Mouse (Mus musculus): ENCODE measurements around the gene Ak1. TPM values are rescaled to one million over a fixed set of nuclear protein-coding genes. Genes with fewer than 3 reads are reported as not detected.
A peak's percentile ranks its signal among the peaks of the same experiment; 100 is the strongest.

Gene Ak1
- not detected in 2 replicates for total RNA-seq (2017)

DNA sequence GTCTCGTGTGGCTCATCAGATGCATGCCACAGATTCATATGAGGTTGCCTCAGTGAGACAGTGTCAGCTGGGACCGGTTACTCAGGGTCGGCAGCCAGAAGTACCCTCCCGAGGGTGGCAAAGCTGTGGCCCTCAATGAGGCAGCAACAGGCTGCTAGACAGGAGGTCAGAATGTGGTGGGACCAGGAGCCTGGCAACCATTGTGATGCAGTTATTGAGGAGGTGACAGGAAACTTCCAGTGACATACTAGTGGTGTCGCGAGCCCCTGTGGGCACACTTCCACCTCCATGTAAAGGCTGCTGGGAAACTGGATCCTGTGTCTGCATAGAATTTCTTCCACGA is at the start of gene Ak1:
Gene Ak1 (plus strand): TSS at position 242 of the 343 bp plus-strand sequence.
- ATAC-seq (ENCODE audit: extremely low read depth, insufficient number of reproducible peaks, low FRiP score, poor library complexity, severe bottlenecking): no peak

DNA sequence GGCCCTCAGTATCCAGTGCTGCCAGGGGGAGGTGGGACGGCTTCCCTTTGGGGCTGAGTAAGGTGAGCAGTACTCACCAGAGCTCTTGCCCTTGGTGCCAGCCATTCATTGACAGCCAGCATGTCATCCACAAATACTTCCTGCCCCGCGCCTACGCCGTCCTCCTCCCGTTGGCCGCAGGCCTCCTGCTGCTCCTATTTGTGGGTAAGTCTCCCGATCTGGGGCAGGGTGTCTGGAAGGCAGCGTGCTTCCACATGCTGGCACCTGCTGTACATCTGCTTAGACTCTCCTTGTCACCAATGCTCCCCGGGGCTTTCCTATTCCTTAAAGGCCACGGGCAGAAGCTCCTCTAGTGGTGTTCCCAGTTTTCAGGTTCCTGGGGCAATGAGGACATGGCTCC is 49.4 kb upstream of the Ak1 start:
- no peak for ATAC-seq (ENCODE audit: extremely low read depth, insufficient number of reproducible peaks, low FRiP score, poor library complexity, severe bottlenecking)

DNA sequence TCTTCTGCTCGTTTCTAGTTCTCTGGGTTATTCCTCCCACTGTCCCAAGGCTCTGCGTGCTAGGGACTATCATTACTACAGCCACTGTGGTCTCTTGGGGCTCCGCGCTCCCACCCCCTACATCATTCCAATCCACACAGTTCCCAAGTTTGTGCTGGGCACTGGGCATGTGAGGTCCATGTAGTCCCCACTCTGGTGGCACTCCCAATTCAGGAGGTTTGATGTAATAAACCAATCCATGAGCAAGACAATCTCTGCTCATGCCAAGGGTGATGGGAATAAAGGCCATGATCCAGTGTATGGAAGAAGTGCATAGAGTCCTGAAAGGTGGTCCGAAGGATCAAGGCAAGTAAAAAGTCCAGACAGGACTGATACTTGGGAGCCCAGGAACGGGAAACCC is 47.1 kb upstream of the Ak1 start, which contains the start of gene Pip5kl1:
Gene Pip5kl1 (plus strand): TSS at position 301 of the 400 bp plus-strand sequence.
- no peak for ATAC-seq (ENCODE audit: extremely low read depth, insufficient number of reproducible peaks, low FRiP score, poor library complexity, severe bottlenecking)

DNA sequence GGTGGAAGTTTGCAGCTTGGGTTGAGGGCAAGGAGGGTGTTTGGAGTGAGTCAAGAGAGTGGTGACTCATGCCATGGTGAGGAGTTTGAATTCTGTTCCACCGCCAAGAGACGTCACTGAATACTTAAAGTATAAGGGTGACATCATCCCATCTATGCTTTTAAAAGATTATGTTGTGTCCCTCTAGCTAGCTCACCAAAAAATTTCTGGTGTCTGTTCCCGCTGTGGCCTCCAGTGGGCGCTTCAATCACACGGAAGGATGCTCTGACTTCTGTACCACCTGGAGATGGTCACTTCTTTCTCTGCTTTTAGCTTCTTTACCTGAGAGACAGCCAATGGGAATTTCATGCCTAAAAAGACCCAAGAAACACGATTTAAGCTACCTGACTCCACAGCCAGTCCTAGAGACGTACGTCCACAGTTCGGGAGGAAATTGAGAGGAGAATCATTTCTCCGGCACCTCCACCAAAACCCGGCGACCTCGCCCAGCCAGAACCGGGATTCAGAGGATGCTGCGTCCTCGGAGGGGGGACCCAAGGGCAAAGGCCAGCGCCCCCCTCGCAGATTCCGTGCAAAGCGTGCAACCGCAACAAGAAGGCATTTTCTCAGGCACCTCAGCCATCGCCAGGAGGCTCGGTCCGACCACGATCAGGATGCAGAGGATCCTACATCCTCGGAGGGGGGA is 46.5 kb upstream of the Ak1 start:
- ATAC-seq (ENCODE audit: extremely low read depth, insufficient number of reproducible peaks, low FRiP score, poor library complexity, severe bottlenecking): peak; percentile 29

DNA sequence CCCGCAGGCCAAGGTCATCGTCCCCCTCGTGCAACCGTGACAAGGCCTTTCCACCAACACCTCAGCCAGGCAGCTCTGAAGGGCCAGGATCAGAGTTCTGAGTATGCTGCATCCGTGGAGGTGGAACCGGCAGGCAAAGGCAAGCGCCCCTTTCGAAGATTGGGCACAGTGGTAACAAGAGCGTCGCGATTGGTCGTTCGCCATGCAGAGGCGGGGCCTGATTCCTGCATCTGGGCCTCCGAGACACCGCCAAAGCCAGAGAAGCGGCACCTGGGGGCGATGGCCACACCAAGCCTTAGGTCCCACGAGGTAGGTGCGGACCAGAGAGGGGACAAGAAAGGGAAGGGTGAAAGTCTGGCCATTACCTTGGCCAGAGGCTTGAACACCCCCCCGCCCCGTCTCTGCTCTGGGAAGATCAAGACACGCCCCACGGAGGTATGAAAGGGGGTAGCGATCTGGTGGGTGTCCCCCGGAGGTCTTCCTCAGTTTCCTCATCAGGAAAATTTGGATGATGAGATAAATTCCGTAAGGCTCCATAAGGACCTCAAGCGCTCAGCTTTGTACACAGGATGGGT is 45.9 kb upstream of the Ak1 start, which contains the start of gene 9430097D07Rik:
Gene 9430097D07Rik (minus strand): TSS at position 99 of the 575 bp plus-strand sequence.
- no peak for ATAC-seq (ENCODE audit: extremely low read depth, insufficient number of reproducible peaks, low FRiP score, poor library complexity, severe bottlenecking)

DNA sequence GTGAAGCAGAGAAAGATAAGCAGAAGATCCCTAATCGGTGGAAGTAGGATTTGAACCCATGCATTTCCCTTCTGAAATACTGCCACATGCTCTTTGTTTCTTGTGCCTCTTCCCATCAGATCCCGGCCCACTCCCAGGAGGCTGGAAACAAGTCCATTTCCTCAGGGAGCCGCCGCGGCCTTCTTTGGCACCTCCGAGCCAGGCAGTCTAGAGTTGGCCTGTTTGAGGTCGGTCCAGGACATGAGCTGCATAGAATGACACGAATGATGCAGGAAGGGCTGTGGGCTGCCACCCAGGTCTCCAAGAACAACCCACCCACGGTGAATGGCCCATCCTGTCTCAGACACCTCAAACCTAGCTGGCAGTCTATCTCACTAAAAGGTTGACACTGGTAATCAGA is 45.0 kb upstream of the Ak1 start:
- no peak for ATAC-seq (ENCODE audit: extremely low read depth, insufficient number of reproducible peaks, low FRiP score, poor library complexity, severe bottlenecking)

DNA sequence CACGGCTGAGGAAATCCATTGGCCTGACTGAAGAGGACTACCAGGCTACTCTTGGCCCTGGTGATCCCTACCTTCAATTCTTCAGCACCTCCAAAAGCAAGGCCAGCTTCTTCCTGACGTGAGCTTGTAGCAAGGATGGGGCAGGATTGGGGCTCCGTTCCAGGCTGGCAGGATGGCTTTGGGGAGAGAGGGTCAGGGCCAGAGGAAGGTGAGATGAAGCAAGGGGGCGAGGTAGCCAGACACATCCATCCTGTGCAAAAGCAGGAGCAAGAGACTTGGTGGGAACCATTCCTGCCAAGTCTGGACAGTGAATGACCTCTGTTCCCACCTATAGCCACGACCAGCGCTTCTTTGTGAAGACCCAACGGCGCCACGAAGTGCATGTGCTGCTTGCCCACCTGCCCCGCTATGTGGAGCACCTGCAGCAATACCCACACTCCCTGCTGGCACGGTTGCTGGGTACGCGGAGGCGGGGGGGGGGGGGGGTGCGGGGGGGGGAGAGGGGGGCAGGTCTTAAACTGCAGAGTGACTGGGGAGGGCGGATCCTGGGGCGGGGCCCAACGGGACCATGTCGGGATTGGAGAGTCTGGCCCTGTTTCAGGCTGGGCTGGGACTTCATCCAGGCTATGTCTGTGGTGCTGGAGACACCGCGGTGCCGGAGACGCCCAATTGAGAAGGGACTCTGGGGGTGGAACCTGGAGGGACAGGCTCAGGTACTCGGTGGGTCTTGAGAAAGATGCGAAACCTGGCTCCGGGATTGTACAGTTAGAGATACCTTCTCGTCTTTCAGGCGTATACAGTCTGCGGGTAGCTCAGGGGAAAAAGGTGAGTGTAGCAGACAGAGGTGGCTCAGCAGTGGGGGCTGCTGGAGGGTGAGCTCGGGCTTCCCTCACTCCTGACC is 43.2 kb upstream of the Ak1 start:
- no peak for ATAC-seq (ENCODE audit: extremely low read depth, insufficient number of reproducible peaks, low FRiP score, poor library complexity, severe bottlenecking)

DNA sequence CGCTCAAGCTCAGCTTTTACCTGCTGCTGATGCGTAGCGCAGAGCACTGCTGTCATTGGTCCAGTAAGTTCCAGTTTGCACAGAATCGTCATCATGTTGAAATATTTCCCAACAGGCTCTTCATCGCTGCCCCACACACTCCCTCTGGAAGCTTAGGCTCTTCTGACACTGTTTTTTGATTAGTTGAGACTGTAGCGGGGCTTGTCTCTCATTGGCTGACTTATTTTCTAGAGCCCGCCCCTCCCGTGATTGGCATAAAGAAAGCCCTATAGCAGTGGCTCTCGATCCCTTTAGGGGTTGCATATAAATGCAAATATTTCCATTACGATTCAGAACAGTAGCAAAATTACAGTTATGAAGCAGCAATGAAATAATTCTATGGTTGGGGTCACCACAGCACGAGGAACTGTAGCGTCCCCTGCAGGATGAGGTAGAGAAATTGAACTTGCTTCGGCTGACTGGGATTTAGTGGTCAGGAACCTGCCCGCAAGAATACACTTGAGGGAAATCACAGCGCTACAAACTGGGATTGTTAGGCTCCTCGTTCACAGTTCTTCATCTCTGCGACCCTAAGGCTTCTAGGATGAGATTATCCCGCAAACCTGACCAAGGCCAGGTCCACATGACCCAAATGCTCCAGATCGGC is 40.0 kb upstream of the Ak1 start:
- no peak for ATAC-seq (ENCODE audit: extremely low read depth, insufficient number of reproducible peaks, low FRiP score, poor library complexity, severe bottlenecking)

DNA sequence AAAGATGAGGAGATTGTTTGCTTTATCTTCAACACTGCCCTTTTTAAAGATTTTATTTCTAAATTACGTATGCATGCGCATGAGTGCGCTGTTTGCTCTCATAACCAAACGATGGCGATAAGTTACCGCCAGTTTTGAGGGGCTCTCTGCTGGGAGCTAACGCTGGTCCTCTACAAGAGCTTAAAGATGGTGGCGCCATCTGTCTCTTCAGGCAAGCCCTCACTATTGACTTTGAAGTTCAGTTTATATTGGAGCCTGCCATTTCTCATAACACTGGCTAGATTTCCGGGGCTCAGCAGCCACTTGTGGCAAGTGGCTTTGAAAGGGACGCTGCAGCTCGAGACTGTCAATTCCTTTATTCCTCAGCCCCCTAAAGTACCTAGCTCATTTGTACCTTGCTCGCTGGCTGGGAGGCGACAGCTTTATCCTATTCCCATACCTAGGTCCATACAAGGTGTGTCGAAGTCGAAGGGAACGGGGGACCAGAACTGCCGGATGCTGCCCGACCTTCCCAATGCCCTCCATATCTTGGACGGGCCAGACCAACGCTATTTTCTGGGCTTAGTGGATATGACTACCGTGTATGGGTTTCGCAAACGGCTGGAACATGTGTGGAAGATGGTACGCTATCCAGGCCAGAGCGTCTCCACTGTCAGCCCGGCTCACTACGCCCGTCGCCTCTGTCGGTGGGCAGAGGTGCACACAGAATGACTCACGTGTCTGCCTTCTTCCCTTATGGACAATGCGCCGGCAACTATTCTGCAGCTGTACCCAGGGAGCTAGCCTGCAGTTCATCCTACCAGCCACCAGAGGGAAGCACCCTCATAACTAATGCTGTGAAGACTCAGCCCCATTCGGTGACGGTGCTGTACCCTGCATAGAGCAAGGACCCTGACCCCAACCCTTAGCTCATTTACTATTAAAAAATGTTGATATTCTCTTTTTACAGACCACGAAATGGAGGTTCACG is 38.4 kb upstream of the Ak1 start:
- ATAC-seq (ENCODE audit: extremely low read depth, insufficient number of reproducible peaks, low FRiP score, poor library complexity, severe bottlenecking): peak; percentile 73

DNA sequence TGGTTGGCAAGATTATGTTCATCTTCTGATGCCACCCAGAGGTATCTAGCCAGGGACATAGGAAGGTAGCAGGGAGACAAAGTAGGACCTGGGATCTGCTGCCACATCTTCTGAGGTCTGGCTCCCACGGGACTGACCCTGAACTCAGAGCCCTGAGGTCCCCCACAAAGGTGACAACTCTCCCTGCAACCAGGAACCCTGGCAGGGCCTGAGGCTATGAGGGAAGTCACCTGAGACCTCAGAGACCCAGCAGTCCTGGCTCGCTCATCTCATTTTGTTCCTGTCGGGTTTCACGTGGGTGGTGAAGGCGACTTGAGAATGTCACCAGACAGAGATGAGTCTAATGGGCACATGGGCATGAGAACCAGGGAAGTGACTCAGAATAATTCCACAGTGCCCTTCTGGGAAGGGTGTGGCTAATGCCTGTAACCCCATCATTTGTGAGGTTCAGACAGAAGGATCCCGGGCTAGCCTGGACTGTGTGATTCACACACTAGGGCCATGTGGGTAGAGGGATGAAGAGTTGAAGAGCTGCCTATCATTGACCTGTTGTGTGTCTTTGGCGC is 36.3 kb upstream of the Ak1 start:
- no peak for ATAC-seq (ENCODE audit: extremely low read depth, insufficient number of reproducible peaks, low FRiP score, poor library complexity, severe bottlenecking)

DNA sequence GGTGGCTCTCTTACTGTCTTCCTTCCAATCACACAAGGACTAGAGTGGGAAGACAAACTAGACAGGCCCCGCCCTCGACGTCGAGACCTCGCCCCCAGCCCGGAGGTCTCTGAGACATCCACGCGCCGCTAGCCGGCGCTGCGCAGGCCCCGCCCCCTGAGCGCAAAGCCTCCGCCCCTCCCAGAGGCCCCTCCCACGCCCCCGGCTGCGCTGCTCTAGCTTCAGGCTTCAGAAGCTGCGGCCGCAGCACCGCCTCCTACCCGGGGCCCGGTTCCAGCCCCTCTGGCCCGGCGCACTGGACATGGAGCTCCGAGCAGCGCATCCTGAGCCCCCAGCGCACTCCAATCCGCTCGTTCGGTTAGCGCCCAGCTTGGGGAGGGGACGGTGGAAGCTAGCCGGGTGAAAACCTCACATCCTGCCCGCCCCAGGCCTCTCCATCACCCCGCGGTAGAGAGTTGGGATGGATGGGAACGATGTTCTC is 34.6 kb upstream of the Ak1 start, which contains the start of gene St6galnac4:
Gene St6galnac4 (plus strand): TSS at position 225 of the 481 bp plus-strand sequence.
- peak; percentile 69 for ATAC-seq (ENCODE audit: extremely low read depth, insufficient number of reproducible peaks, low FRiP score, poor library complexity, severe bottlenecking)

DNA sequence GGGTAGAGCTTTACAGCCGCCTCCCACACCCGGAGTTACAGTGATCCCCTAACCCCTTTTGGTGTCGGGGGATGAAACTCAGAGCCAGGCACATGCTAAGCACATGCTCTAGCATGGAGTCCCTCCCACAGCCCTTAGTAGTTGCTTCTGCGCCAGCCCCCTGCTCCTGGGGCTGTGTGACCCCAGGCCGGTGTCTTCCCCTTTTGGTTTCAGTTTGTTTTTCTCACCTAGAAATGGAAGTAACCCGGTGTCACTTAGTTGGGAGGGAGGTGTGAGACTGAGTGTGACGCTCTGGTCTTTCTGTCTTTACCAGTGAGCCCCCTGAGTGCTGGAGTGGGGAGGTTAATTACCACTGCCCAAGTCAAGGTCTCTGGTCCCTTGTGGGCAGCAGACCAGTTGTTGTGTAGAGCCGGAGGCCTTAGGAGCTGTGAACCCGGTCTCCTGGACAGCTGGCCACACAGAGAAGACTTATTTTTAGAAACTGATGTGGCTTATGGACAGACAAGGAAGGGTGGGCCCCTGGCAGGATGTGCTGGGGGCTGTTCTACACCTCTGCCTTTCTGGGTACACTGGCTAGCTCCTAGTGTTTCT is 33.7 kb upstream of the Ak1 start:
- ATAC-seq (ENCODE audit: extremely low read depth, insufficient number of reproducible peaks, low FRiP score, poor library complexity, severe bottlenecking): peak; percentile 57

DNA sequence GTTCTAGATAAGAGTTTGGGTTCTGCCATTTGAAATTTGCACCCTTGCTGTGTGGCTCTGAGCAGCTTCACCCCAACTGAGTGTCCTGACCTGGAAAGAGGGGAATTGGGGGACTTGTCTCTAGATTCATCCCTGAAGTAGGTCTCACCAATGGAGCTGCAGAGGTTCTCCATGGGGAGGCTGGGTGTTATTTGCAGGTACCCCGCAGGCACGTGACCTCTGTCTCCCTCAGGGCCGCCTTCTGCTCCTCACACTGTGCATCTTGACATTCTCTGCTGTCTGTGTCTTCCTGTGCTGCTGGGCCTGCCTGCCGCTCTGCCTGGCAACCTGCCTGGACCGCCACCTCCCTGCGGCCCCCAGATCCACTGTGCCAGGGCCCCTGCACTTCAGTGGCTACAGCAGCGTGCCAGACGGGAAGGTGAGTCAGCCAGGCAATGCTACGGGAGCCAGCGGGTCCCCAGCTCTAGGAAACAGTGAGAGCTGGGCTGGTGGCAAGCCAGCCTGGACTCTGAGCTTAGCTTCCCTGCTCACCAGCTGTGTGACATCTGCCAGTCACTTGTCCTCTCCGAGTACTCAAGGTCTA is 32.3 kb upstream of the Ak1 start:
- ATAC-seq (ENCODE audit: extremely low read depth, insufficient number of reproducible peaks, low FRiP score, poor library complexity, severe bottlenecking): no peak

DNA sequence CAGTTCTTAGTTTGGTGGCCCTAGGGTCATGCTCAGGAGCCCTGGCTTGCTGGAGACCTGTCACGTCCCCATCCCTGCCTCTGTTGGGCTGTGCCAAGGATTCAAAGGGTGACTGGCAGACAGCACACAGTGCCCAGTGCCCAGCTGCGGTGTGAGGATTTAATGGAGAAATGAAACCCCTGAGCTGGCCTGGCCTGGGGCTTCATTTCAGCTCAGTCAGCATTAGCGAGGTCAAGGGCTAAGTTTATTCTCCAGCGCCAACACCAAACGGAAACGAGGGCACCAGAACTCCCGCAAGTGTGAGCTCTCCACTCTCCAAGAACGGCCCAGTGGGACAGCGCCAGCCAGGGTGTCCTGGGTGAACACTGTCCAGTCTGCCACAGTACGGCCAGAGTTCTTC is 31.3 kb upstream of the Ak1 start:
- no peak for ATAC-seq (ENCODE audit: extremely low read depth, insufficient number of reproducible peaks, low FRiP score, poor library complexity, severe bottlenecking)

DNA sequence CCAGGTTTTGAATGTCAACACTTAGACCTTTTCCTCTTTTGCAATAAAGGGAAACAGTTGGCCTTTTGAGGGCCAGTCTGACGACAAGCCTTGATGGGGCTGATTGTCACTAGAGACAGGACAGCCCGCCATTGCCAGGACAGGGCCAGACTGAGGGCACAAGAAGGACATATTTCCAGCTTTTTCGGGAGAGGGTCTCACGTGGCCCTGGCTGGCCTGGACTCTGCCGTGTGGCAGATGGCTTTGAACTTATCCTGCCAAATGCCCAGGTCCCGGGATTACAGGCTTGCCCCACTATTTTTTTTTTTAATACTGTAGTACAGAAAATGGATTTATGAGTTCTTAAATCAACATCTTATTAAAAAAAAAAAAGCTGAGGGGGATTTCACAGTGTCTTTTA is 30.3 kb upstream of the Ak1 start:
- no peak for ATAC-seq (ENCODE audit: extremely low read depth, insufficient number of reproducible peaks, low FRiP score, poor library complexity, severe bottlenecking)

DNA sequence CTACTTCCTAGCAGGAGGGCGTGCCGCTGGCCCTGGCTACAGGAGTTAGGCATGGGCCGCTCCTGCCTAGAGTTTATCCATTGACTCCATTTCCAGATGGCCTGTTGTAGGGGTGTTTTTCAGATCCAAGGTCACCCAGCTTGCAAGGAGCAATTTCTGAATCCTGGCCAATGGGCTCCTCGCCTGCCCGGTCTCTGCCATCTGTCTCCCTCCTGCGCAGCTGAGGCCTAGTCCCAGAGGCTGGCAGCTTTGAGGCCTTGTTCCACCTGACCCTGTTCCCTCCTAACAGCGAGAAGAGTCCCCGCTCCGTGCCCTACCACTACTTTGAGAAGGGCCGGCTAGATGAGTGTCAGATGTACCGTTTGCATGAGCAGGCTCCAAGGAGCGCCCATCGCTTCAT is 24.8 kb upstream of the Ak1 start:
- ATAC-seq (ENCODE audit: extremely low read depth, insufficient number of reproducible peaks, low FRiP score, poor library complexity, severe bottlenecking): no peak

DNA sequence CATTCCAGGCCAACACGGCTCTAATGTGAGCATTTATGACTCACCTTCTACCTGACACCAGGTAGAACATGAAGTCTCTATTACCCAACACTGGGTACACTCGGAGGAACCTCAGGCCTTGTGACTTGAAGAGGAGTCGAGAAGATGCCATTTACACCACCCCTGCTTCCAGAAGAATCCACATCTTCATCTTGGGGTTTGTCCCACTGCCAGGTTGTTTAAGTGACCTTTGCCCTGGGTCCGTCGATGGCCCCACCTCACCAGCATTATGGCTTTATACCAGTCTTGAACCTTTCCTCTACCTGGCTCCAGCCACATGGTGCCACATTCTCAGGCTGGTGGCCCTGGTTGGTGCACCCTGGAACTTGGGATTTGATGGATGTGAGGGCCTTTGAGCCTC is 24.3 kb upstream of the Ak1 start:
- no peak for ATAC-seq (ENCODE audit: extremely low read depth, insufficient number of reproducible peaks, low FRiP score, poor library complexity, severe bottlenecking)
